Mouse (Mus musculus): ENCODE results near the gene Sertad1.

Gene Sertad1

GRCm38 (mm10) chr7:27501620-27502019 is 14.9 kb downstream of the Sertad1 start:
- DNase-seq (ENCODE audit: low spot score), result no peak

- DNase-seq (ENCODE audit: low spot score), result no peak
Observed at GRCm38 (mm10) chr7:27506765-27507370, 20.2 kb downstream of the Sertad1 start.

- DNase-seq (ENCODE audit: low spot score), result peak; percentile 97
Observed at GRCm38 (mm10) chr7:27507711-27508647, 21.3 kb downstream of the Sertad1 start.

GRCm38 (mm10) chr7:27508648-27509005 is 21.9 kb downstream of the Sertad1 start:
- DNase-seq (ENCODE audit: low spot score), result no peak

GRCm38 (mm10) chr7:27510809-27511208 is 24.1 kb downstream of the Sertad1 start:
- no peak for DNase-seq (ENCODE audit: low spot score)

GRCm38 (mm10) chr7:27514961-27515360 is 28.3 kb downstream of the Sertad1 start:
- DNase-seq (ENCODE audit: low spot score), result no peak

- no peak for DNase-seq (ENCODE audit: low spot score)
Observed at GRCm38 (mm10) chr7:27518314-27518713, 31.6 kb downstream of the Sertad1 start.

GRCm38 (mm10) chr7:27520104-27520503 is 33.4 kb downstream of the Sertad1 start:
- no peak for DNase-seq (ENCODE audit: low spot score)

- no peak for DNase-seq (ENCODE audit: low spot score)
Observed at GRCm38 (mm10) chr7:27520599-27520998, 33.9 kb downstream of the Sertad1 start.

GRCm38 (mm10) chr7:27522967-27523366 is 36.3 kb downstream of the Sertad1 start, which contains the start of gene Hipk4:
Gene Hipk4, plus strand, starts transcription at chr7:27523267.
- DNase-seq (ENCODE audit: low spot score), result no peak

GRCm38 (mm10) chr7:27523805-27524204 is 37.1 kb downstream of the Sertad1 start:
- no peak for DNase-seq (ENCODE audit: low spot score)

GRCm38 (mm10) chr7:27526039-27526827 is 39.5 kb downstream of the Sertad1 start:
- DNase-seq (ENCODE audit: low spot score), result no peak

GRCm38 (mm10) chr7:27529070-27529469 is 42.4 kb downstream of the Sertad1 start:
- DNase-seq (ENCODE audit: low spot score), result no peak

- no peak for DNase-seq (ENCODE audit: low spot score)
Observed at GRCm38 (mm10) chr7:27530937-27531336, 44.2 kb downstream of the Sertad1 start.

GRCm38 (mm10) chr7:27531707-27532106 is 45.0 kb downstream of the Sertad1 start:
- no peak for DNase-seq (ENCODE audit: low spot score)

GRCm38 (mm10) chr7:27532480-27533050 is 45.9 kb downstream of the Sertad1 start:
- DNase-seq (ENCODE audit: low spot score), result no peak

- no peak for DNase-seq (ENCODE audit: low spot score)
Observed at GRCm38 (mm10) chr7:27535386-27535785, 48.7 kb downstream of the Sertad1 start.

- DNase-seq (ENCODE audit: low spot score), result no peak
Observed at GRCm38 (mm10) chr7:27536618-27537017, 49.9 kb downstream of the Sertad1 start.

GRCm38 (mm10) chr7:27537998-27538397 is 51.3 kb downstream of the Sertad1 start:
- DNase-seq (ENCODE audit: low spot score), result no peak

- no peak for DNase-seq (ENCODE audit: low spot score)
Observed at GRCm38 (mm10) chr7:27538797-27539196, 52.1 kb downstream of the Sertad1 start.

Data from urinary bladder, postnatal 10 days (tissue).